Mouse (Mus musculus) layer of hippocampus, adult 9-10 months (tissue): ENCODE measurements around the gene Ndrg4.

ENCODE experiments used
- DNase-seq: peaks from one replicate; pipeline ENCODE4 v3.0.0; 2022; ENCODE audit warnings: low spot score

The Ndrg4 gene

GRCm38 (mm10) chr8:95716546-95717335 lies 40.0 kb downstream of the Ndrg4 start:
- DNase-seq = no peak

- DNase-seq = no peak
Measured at GRCm38 (mm10) chr8:95727625-95728024, 50.8 kb downstream of the Ndrg4 start.

GRCm38 (mm10) chr8:95738596-95738995 lies 61.8 kb downstream of the Ndrg4 start:
- DNase-seq = no peak

GRCm38 (mm10) chr8:95741732-95742131 lies 65.0 kb downstream of the Ndrg4 start:
- DNase-seq = no peak

GRCm38 (mm10) chr8:95748028-95748427 lies 71.2 kb downstream of the Ndrg4 start:
- no peak for DNase-seq

- DNase-seq = no peak
Measured at GRCm38 (mm10) chr8:95751924-95752323, 75.1 kb downstream of the Ndrg4 start.

GRCm38 (mm10) chr8:95760323-95760722 lies 83.5 kb downstream of the Ndrg4 start:
- no peak for DNase-seq

- DNase-seq = no peak
Measured at GRCm38 (mm10) chr8:95764133-95764532, 87.4 kb downstream of the Ndrg4 start.
